Mouse (Mus musculus): Measurements from ENCODE around the gene Tuft1. TPM values are rescaled to one million over a fixed set of nuclear protein-coding genes. Genes with fewer than 3 reads are reported as not detected.

Gene Tuft1
- polyA plus RNA-seq, 1 experiment from 2014 or later, result 5.6 TPM

- no peak overlapping the region for H3K4me2 ChIP-seq (ENCODE audit: low read length)
- H3K9me3 ChIP-seq (ENCODE audit: control insufficient read depth, low read length), result no peaks in the 10 kb centered on the region
- ATAC-seq (ENCODE audit: low FRiP score, low TSS enrichment), result no peak
- no peak overlapping the region for H3K4me3 ChIP-seq (replicated peaks; ENCODE audit: low read depth, low read length)
- no peak overlapping the region for H3K27ac ChIP-seq (replicated peaks; ENCODE audit: low read depth, low read length)
- WGBS, result 85% methylated on average over 2 of the region's 2 CpGs
- 0 out of 2 replicates have a peak, but pooled peaks cover 4% of the 10 kb centered on the region for H3K36me3 ChIP-seq (ENCODE audit: control insufficient read depth, insufficient read depth, low read length)
- no peak overlapping the region for H3K9ac ChIP-seq (replicated peaks; ENCODE audit: low read length)
- no peaks in the 10 kb centered on the region for H3K27me3 ChIP-seq (ENCODE audit: control insufficient read depth, insufficient read depth, low read length)
- DNase-seq, result no peak
- H3K4me1 ChIP-seq (ENCODE audit: control insufficient read depth, insufficient read depth, low read length), result no peaks in the 10 kb centered on the region
These were observed 93.1 kb downstream of the Tuft1 start for GRCm38 (mm10) chr3:94565557-94565956.

- Histone ChIP-seq H3K9ac (replicated peaks; ENCODE audit: low read length) (no peak overlapping the region), H3K4me2 (ENCODE audit: low read length) (no peak overlapping the region), H3K27me3 (ENCODE audit: control insufficient read depth, insufficient read depth, low read length) (no peaks in the 10 kb centered on the region), H3K9me3 (ENCODE audit: control insufficient read depth, low read length) (no peaks in the 10 kb centered on the region), H3K27ac (replicated peaks; ENCODE audit: low read depth, low read length) (no peak overlapping the region), H3K36me3 (ENCODE audit: control insufficient read depth, insufficient read depth, low read length) (0 out of 2 replicates have a peak, but pooled peaks cover 4% of the 10 kb centered on the region), H3K4me1 (ENCODE audit: control insufficient read depth, insufficient read depth, low read length) (no peaks in the 10 kb centered on the region), H3K4me3 (replicated peaks; ENCODE audit: low read depth, low read length) (no peak overlapping the region)
- WGBS, result 78% methylated on average over 3 of the region's 3 CpGs
- no peak for DNase-seq
- no peak for ATAC-seq (ENCODE audit: low FRiP score, low TSS enrichment)
These were observed 93.5 kb downstream of the Tuft1 start for GRCm38 (mm10) chr3:94565127-94565526.

- WGBS, result 90% methylated on average over 4 of the region's 4 CpGs
- Histone ChIP-seq H3K36me3 (ENCODE audit: control insufficient read depth, insufficient read depth, low read length) (peaks cover 6% of the 10 kb centered on the region; the same call in 1 of the 2 replicates), H3K27me3 (ENCODE audit: control insufficient read depth, insufficient read depth, low read length) (no peaks in the 10 kb centered on the region), H3K4me2 (ENCODE audit: low read length) (no peak overlapping the region), H3K4me3 (replicated peaks; ENCODE audit: low read depth, low read length) (no peak overlapping the region), H3K9ac (replicated peaks; ENCODE audit: low read length) (no peak overlapping the region), H3K9me3 (ENCODE audit: control insufficient read depth, low read length) (no peaks in the 10 kb centered on the region), H3K4me1 (ENCODE audit: control insufficient read depth, insufficient read depth, low read length) (no peaks in the 10 kb centered on the region), H3K27ac (replicated peaks; ENCODE audit: low read depth, low read length) (no peak overlapping the region)
- ATAC-seq (ENCODE audit: low FRiP score, low TSS enrichment), result no peak
- no peak for DNase-seq
These were observed 94.2 kb downstream of the Tuft1 start for GRCm38 (mm10) chr3:94564356-94565010.

GRCm38 (mm10) chr3:94563163-94563562 is 95.5 kb downstream of the Tuft1 start:
- no peak for ATAC-seq (ENCODE audit: low FRiP score, low TSS enrichment)
- no peak for DNase-seq
- Histone ChIP-seq H3K36me3 (ENCODE audit: control insufficient read depth, insufficient read depth, low read length) (peaks cover 16% of the 10 kb centered on the region; the same call in 1 of the 2 replicates), H3K27me3 (ENCODE audit: control insufficient read depth, insufficient read depth, low read length) (no peaks in the 10 kb centered on the region), H3K4me3 (replicated peaks; ENCODE audit: low read depth, low read length) (no peak overlapping the region), H3K27ac (replicated peaks; ENCODE audit: low read depth, low read length) (no peak overlapping the region), H3K9ac (replicated peaks; ENCODE audit: low read length) (no peak overlapping the region), H3K9me3 (ENCODE audit: control insufficient read depth, low read length) (no peaks in the 10 kb centered on the region), H3K4me1 (ENCODE audit: control insufficient read depth, insufficient read depth, low read length) (no peaks in the 10 kb centered on the region), H3K4me2 (ENCODE audit: low read length) (no peak overlapping the region)
- WGBS, result 94% methylated on average over 3 of the region's 3 CpGs

Other genes starting within 250 kb of the Tuft1 start
- 50.6 and 55.3 TPM in 2 replicates for gene Tdrkh, start 245.6 kb downstream of the Tuft1 start, polyA plus RNA-seq (2014; fragmentation: Nextera tagmentation; extraction: Ambion mirVana)
- 52.6 and 54.1 TPM in 2 replicates for gene Mrpl9, start 215.6 kb downstream of the Tuft1 start, polyA plus RNA-seq (2014; fragmentation: Nextera tagmentation; extraction: Ambion mirVana)
- 0.36 and 1.2 TPM in 2 replicates for gene Oaz3, start 215.0 kb downstream of the Tuft1 start, polyA plus RNA-seq (2014; fragmentation: Nextera tagmentation; extraction: Ambion mirVana)
- gene Celf3, start 180.6 kb downstream of the Tuft1 start, polyA plus RNA-seq (2014; fragmentation: Nextera tagmentation; extraction: Ambion mirVana), result 321 and 376 TPM in 2 replicates
- gene Riiad1, start 178.5 kb downstream of the Tuft1 start, polyA plus RNA-seq (2014; fragmentation: Nextera tagmentation; extraction: Ambion mirVana), result 23.8 and 30.8 TPM in 2 replicates
- 66.8 and 71.0 TPM in 2 replicates for gene Snx27, start 76.2 kb downstream of the Tuft1 start, polyA plus RNA-seq (2014; fragmentation: Nextera tagmentation; extraction: Ambion mirVana)
- gene Gm10972, start 15.8 kb downstream of the Tuft1 start, polyA plus RNA-seq (2014; fragmentation: Nextera tagmentation; extraction: Ambion mirVana), result not detected in 2 replicates
- not detected in 2 replicates for gene Selenbp2, start 34.7 kb upstream of the Tuft1 start, polyA plus RNA-seq (2014; fragmentation: Nextera tagmentation; extraction: Ambion mirVana)
- gene Cgn, start 127.6 kb upstream of the Tuft1 start, polyA plus RNA-seq (2014; fragmentation: Nextera tagmentation; extraction: Ambion mirVana), result 5.9 and 7.7 TPM in 2 replicates
- 24.2 and 28.7 TPM in 2 replicates for gene Pogz, start 178.7 kb upstream of the Tuft1 start, polyA plus RNA-seq (2014; fragmentation: Nextera tagmentation; extraction: Ambion mirVana)
- 377 and 407 TPM in 2 replicates for gene Psmb4, start 228.1 kb upstream of the Tuft1 start, polyA plus RNA-seq (2014; fragmentation: Nextera tagmentation; extraction: Ambion mirVana)